Mouse (Mus musculus): ENCODE data around the gene Gja6. TPM values are rescaled to one million over a fixed set of nuclear protein-coding genes. Genes with fewer than 3 reads are reported as not detected.

Gja6 gene
- under 1 TPM; 0.22 to 0.23 TPM for total RNA-seq (2021)
- long read RNA-seq, experiment 1, result 0 reads
- long read RNA-seq, experiment 2, result 0 reads

DNA sequence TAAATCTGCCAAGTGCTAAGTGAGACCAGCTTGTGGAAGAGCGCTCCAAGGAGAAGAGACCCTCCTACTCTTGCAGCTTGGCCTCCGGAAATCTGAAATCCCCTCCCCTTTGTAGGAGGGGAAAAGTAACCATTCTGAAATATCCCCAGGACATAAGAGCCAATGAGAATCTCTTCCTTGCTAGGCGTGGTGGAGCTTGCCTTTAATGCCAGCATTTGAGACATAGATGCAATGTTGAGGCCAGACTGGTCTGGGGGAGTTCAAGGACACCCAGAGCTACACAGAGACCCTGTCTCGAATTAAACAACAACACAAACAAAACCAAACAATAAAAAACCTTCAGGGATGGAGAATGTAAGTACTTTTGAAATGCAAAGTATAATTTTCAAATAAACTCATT, at the start of gene Gja6:
TSS of gene Gja6 (minus strand) at position 101 of the 400 bp plus-strand sequence.
- no peak for DNase-seq (ENCODE audit: low spot score in 2 of 2)

DNA sequence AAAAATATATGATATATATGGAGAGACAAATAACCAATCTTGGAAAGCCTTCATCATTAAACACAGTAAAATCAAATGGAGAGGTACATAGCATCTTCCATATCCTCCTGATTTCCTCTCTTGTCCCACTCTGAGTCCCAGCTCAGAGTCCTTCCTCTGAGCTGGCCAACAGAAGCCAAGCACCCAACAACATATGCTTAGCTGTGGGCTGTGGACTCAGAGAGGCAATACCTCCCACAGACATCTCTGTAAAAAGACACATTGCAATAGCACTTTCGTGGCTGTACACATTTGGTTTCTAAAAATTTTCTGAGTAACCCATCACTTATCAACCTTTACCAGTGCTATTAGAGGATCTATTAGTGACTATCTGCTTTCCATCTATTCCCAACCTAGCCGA, 42.7 kb upstream of the Gja6 start:
- no peak for DNase-seq (ENCODE audit: low spot score in 2 of 2)

DNA sequence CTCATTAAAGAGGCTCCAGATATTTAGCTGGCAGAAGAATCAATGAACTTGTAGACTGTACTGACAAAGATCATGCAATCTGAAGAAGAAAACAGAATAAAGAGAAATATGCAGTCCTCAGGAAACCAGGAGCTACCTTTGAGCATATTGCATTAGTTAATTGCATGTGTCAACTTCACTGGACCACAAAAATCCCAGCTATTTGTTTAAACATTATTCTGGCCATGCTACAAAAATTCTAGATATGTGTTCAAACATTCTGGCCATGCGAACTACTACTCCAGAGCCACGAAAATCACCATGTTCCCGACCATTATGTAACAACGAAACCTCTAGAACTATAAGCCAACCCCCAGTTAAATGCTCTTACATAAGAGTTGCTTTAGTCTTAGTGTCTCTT, 37.9 kb upstream of the Gja6 start:
- no peak for DNase-seq (ENCODE audit: low spot score in 2 of 2)

DNA sequence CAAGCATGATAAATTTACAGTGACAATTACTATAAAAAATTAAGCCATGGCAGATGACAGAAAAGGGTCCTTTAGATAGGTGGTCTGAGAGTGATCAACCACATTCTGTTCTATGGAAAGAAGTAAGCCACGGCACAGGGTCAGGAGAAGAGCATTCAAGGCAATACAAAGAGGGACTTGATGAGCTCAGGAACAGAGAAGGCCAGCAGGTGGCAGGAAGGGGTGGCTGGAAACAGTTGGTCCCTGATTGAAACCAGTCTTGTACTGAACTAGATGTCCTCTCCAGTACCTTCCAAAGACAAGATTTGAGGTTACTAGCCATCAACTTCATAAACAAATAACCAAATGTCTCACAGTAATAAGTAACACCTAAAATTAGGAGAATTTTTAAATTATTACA, 28.7 kb upstream of the Gja6 start:
- DNase-seq (ENCODE audit: low spot score in 2 of 2), result peak in 1 of 2 experiments; percentile 20

DNA sequence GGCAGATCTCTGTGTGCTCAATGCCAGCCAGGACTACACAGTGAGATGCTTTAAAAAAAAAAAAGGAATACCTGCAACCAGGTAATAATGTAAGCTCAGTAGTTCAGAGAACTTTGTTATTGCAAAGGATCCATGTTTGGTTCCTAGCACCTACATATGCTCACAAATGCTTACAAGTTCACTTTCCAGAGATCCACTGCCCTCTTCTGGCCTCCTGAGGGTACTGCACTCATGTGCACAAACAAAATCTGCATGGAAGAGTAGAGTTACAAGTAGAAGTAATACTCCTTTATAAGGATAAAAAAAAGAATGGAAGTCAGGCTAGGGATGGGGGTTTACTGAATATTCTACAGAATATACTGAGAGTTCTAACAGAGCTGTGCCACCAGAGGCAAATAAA, 23.8 kb upstream of the Gja6 start:
- DNase-seq (ENCODE audit: low spot score in 2 of 2), result no peak

DNA sequence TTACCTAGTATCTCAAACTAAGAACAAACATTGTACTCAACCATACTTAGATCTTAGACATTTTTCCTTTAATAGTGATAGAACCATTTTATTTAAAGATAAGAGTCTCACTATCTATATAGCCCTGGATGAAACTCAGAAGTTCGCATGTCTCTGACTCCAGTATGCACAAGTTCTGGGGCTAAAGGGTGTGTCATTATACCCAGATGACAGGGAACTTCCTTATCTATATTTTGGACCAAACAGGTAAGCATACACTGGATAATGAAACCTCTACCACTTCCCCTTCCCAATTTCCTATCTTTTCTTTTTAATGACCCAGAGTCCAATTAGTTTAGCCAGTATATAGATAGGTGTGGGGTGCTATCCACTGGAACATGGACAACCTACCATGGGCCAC, 22.0 kb upstream of the Gja6 start:
- DNase-seq (ENCODE audit: low spot score in 2 of 2), result no peak

DNA sequence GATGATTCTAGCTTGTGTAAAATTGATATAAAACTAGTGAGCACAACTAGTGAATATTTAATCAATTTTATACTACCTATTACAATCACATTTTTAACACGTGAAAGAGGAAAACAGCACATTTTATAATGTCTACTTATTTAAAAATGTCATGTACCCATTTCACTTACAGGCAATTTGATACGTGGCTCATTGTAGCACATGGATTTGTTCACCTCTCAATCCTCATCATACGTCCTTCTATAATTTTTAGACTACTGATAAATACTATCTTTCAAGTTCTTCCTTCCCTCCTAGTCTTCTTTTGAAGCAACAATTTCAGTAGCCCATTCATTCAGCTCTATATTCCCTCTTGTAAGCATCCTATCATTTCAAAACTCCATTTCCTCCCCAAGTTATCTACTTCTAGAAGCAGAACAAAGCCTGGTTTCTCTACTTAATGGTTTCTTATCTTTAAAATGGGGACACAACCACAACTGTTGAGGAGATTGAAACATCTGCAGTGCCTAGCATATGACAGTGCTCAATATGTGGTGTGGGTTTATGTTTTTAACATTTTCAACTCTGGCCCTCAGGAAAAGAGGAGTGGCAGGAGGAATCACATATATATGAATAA, 12.3 kb upstream of the Gja6 start:
- no peak for DNase-seq (ENCODE audit: low spot score in 2 of 2)

DNA sequence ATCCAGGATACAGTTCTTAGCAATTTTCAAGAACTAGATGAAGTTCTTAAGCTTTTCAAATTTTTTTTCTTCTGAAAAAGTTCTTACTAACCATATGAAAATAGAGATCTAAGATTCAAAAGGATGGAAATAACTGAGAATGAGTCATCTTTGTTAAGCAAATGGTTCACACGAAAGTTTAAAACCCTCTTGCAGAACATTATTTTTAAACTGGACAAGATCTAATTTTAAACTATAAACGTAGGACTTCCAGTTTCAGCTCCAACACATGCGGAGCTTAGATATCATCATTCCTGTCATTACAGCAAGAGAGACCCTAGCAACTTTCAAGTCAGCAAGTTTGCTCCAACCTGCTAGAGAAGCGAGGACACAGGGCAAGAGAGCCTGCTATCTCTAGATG, 375 bp downstream of the Gja6 start:
- DNase-seq (ENCODE audit: low spot score in 2 of 2), result no peak

DNA sequence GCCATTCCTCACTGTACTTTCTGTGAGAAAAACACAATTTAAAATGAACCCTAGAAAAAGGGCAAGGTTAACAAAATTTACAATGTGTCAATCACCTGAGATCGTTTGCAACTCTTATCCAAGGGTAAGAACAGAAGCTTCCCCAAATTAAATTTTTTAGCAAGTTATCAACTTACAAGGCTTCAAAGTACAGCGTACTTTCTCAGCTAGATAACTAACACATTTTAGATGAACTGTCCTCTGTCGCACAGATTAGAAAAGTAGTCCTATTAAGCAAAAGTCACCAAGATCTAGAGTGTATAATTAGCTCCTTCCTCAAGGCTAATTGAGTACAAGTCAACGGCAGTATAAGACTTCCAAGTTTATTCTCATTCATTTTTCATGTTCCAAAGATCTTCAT, 939 bp downstream of the Gja6 start:
- DNase-seq (ENCODE audit: low spot score in 2 of 2), result no peak

DNA sequence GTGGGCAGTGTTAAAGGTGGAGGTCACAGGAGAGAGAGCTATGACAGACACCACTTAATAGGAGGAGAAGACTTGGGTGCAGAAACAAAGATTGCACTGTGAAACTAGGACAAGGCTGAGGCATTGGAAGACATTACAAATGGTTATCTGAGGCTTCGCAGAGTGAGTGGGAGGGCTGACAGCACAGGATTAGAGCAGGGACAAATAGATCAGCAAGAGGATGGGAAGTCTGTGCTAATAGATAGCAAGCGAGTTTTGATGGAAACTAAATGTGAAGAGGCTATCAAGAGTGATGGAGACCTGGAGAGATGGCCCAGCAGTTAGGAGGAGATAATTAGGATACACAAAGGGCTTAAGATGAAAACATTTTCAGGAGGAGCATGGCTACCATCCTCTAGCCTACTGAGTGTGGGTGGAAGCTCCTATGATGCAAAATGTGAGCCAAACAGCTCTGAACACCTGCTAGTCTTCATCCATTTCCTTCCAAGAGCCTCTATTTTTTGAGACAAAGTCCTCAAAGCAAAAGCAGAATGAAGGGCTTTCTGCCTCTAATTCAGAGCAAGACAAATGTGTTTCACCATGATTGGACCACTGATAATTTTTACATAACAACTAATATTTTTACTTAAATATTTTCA, 1.7 kb downstream of the Gja6 start:
- no peak for DNase-seq (ENCODE audit: low spot score in 2 of 2)

DNA sequence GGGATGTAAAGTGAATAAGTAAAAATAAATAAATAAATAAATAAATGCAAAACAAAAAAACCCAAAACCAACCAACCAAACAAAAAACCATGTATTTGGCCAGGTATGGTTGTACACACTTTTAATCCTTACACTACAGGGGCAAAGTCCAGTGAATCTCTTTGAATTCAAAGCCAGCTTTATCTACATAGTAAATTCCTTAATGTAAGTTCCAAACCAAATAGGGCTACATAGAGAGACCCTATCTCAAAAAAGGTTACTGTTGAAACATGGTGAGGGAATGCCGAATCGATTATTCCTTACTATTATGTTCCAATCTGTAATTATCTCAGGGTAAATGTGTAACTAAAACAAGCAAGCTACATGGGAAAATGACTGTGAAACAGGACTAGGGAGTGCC, 5.7 kb downstream of the Gja6 start:
- no peak for DNase-seq (ENCODE audit: low spot score in 2 of 2)

DNA sequence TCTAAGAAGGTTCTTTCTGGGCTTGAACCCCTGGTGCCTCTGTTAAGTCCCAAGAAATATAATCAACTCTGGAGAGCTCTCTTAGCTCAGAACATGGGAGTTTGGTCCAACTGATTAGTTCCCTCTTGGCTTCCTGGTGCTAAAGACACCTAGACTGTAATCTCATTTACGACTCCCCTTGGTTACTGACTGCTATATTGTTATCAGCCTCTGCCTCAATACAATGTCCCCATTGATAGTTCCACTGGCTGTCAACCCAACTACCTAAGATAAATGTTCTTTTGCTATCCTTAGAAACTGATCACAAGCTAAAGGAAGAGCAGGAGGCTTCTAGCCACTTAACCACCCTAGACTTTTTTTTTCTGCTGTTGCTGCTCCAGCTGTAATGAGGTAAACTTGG, 14.8 kb downstream of the Gja6 start:
- DNase-seq (ENCODE audit: low spot score in 2 of 2), result no peak

DNA sequence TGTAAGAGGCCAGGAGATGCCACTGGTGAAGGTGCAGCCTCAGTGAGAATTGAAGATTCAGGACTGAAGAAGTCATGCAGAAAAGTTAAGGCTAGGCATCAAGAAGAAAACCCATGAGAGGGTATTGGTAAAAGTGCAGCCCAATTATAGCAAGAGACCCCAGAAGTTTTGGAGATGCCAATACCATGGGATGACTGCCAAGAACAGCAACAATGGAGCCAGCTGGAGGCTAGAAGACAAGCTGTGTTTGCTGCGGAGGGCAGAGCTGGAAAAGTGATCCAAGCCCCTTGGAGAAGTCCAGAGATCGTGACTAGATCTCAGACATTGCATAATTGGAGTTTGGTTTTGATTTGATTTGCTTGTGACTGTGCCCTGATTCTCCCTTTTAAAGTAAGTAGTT, 20.6 kb downstream of the Gja6 start:
- no peak for DNase-seq (ENCODE audit: low spot score in 2 of 2)

DNA sequence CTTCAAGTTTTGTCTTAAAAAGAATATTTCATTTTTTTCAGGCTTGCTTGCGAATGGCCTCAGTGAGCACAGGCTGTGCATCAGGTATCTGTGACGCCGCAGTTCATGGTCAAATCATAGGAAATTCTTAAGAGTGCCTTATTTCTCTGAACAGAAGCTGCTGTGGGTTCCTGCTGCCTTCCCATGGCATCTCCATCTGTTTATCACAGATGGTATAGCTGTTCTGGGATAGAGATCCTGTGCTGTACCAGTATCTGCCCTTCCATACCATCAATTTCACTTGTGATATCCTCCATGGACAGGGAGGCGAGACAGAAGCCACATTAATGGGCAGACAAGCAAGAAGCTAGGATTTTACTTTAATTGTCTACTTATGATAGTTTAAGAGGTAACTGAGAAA, 40.3 kb downstream of the Gja6 start:
- no peak for DNase-seq (ENCODE audit: low spot score in 2 of 2)

DNA sequence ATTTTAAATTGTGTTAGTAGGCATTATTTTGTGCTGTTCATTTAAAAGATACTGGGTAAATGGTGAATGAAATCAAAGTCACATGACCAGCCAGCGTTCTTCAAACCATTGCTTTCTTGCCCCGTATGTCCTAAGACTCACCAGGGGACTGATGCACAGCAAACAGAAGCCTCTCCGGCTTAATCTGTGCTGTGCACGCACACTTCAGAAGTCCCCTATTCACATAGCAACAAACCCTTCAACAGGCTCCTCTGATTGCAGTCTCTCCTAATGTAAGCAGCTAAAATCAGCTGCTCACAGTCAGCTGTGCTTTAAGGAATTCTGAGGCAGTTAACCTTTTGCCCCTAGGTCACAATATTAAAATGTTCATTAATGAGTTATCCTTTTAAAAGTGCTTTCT, 41.8 kb downstream of the Gja6 start:
- DNase-seq (ENCODE audit: low spot score in 2 of 2), result no peak

DNA sequence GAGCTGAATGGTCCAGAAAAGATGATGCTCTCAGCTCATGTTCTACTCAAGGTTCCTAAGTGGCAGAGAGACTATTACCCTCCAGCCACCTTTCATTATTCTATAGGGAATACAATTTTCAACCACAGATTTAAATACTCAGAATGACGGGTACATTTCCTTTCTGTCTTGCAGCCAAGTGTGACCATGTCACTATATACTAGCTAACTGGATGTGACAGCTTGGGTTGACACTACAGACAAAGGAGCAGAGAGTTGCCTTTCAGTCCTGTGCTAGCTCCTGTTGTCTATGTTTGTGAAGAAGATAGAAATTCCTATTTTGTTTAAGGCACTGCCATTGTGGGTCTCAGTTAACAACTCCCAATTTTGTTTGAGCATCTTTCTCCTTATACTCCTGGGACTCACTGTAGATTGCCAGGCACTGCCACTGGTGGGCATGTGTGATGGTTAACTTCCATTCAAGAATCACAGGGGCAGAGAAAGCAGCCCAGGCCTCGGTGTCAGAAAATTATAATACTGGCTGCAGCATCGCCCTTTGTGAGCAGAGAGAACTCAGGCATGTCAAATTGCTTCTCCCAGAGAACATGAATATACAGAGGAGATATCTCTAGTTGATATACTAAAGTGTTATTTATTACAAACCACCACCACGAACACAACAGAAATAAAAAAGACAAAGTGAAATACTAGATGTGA, 43.0 kb downstream of the Gja6 start:
- DNase-seq (ENCODE audit: low spot score in 2 of 2), result no peak

Other genes with a start within 250 kb of the Gja6 start
- not detected for gene Ppef1, start 171.3 kb downstream of the Gja6 start, total RNA-seq (2021)
- gene Rs1, start 139.0 kb downstream of the Gja6 start, total RNA-seq (2021), result not detected
- 10 to 100 TPM in 1 of 2 experiments, 1 to 10 TPM in 1; 7.5 to 20.3 TPM for gene Cdkl5, start 87.7 kb upstream of the Gja6 start, total RNA-seq (2021)
- gene Scml2, start 210.1 kb upstream of the Gja6 start, total RNA-seq (2021), result 1 to 10 TPM in 1 of 2 experiments, under 1 TPM in 1; 0.38 to 1.2 TPM

All from adrenal gland, adult 18-20 months (tissue).